Mouse (Mus musculus) urinary bladder, postnatal 36 days (tissue): Measurements from ENCODE around the gene Xylt2.

Experiments
- DNase-seq, 2 experiments: peaks; one replicate each; pipeline ENCODE4 v3.0.0; 2022; ENCODE audit warnings: low spot score in 2 of 2, mixed read lengths in 1 of 2

The Xylt2 gene

DNA sequence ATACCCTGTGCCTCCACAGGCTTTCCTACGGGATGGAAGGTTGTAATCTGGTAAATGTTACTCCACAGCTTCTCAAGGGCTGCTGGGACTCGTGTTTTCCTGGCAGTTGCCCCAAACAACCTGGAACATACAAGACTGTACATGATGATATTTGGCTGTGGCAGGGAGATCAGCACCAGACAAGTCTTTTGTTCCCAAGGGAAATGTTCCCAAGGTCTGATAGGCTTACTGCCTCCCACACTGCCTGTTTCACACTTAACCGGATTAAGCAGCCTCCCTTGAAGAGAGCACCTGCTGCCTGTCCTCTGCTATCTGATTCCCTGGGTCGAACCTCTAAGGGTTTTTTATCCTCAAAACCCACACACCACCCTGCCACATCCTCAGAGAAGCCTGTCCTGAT is 61.8 kb downstream of the Xylt2 start:
- DNase-seq: no peak

DNA sequence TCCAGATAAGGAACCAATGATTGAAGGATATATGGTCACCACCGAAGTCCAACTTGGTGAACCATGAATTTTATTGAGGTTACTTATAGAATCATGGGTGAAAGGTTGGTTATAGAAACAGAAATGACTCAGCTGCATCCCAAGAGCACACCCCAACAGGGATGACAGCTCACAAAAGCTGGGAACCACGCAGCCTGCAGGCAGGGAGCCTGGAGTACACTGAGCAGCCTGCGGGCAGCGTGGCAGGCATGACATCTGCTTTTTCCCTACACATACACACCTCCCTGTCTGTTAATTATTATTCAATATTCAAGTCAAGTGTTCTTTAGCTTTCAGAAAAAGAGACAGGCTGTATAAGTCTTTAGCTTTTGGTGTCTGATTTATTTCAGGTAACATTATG is 62.7 kb downstream of the Xylt2 start:
- no peak for DNase-seq
